Mouse (Mus musculus): ENCODE data around the gene Arhgef1. TPM values are rescaled to one million over a fixed set of nuclear protein-coding genes. Genes with fewer than 3 reads are reported as not detected.

Gene Arhgef1
- 160 and 169 TPM in 2 replicates for polyA plus RNA-seq (2012; rRNA removed)

GRCm38 (mm10) chr7:24902630-24903443 is at the start of gene Arhgef1:
Gene Arhgef1 (plus strand): TSS chr7:24902912.

GRCm38 (mm10) chr7:24861913-24862312 is 40.8 kb upstream of the Arhgef1 start, which contains the start of gene Gm9844:
Gene Gm9844 (plus strand): TSS chr7:24862213.

GRCm38 (mm10) chr7:24869532-24870165 is 33.1 kb upstream of the Arhgef1 start, which contains the start of the genes Lypd4 and Dmrtc2:
Gene Lypd4 (minus strand): TSS chr7:24869941.
Gene Dmrtc2 (plus strand): TSS chr7:24870057.

DNA sequence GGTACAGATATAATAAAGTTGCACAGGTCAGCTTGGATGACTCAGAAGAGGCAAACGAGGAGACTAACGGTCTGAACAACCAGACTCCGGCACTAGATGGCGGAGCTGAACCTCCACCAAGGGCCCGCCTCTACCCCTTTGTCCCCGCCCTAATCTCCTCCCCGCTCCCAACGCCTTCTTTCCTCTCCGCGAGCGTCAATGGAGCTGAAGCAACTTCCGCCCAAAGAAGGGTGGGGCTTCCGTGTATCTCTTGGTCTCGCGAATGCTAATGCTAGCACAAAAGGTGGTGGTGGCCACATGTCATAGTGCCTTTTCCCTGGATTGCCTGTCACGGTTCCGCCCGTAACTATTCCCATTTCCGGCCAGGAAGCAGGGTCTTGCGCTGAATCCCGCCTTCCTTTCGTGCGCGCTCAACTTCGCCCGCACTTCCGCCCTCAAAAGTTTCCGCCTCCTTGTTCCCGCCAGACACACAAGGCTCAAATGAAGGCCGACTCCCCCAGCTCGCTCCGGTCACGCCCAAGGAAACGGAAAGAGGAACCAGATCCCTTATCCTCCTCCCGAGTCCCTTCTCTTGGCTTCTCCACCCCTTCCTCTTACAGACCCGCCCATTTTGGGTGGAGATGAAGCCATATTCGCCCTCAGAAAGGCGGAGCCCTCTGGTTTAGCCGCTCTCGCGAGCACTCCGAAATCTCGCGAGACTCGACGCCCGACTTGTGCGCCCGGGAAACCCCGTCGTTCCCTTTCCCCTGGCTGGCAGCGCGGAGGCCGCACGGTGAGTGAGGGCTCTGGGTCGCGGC is 18.6 kb upstream of the Arhgef1 start, which contains the start of gene Rps19:
Rps19 (plus strand) TSS at position 476 of the 797 bp plus-strand sequence.

DNA sequence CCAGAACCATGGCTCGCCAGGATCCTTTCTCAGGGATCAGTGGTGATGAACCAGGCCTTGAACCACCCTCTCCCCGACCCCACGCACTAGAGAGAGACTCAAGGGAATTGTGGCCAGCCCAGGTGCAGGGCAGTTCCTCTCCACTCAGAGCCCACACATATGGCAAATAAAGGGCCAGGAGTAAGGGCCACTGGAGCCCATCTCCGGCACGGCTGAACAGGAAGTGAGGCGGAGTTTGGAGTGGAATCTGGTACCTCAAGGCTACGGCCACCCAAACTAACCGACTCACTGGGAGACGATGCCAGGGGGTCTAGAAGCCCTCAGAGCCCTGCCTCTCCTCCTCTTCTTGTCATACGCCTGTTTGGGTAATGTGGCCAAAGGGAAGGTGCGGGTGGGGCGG is 5.5 kb upstream of the Arhgef1 start, which contains the start of gene Cd79a:
Cd79a (plus strand) TSS at position 158 of the 400 bp plus-strand sequence.

GRCm38 (mm10) chr7:24944257-24944950 is 41.7 kb downstream of the Arhgef1 start, which contains the start of gene Gm4881:
Gene Gm4881 (minus strand): TSS chr7:24944494.

DNA sequence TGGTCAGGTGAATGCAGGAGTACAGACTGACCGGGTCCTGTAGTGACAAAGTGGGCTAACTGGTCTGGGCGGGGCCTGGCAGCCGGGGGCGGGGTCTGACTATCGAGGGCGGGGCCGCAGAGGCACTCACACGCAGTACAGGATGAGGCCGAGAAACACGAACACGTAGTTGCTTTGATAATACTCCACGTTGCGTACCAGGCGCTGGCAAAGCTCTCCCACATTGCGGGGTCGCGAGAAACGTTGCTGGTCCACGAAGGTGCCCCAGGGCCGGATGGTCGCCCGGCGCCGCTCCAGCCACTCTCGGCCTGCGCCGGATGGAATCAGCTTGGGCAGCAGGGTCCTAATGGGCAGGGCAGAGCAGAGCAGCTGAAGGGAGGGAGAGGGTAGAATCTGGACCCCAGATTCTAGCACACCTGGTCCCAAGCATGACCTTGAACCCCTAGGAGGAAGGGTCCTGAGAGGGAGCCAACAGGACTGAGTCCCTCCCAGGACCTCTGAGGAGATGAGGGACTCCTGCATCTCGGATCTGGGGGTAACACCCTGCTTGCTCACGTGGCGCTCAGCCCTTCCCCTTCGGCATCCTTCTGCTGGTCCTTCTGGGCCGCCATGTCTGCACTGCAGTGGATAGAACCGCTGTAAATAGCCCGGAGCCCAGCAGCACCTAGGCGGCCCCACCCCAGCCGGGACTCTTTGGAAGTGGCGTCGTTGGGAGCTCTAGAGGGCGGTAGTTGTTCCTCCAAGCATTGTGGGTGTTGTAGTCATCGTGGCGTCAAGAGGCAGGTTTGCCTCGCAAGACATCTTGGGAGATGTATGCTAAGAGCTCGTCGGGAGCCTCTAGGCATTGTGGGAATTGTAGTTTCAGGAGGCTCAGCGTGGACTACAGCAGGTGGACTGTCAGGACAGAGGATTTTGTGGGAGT is 69.5 kb downstream of the Arhgef1 start, which contains the start of gene Rabac1:
Rabac1 (minus strand) TSS at position 783 of the 922 bp plus-strand sequence.

Other genes with a start within 250 kb of the Arhgef1 start
- gene Tex101, start 226.2 kb upstream of the Arhgef1 start, polyA plus RNA-seq (2012; rRNA removed): not detected in 2 replicates
- not detected in 2 replicates for gene BC049730, start 193.7 kb upstream of the Arhgef1 start, polyA plus RNA-seq (2012; rRNA removed)
- not detected in 2 replicates for gene Gm4763, start 176.0 kb upstream of the Arhgef1 start, polyA plus RNA-seq (2012; rRNA removed)
- 106 and 208 TPM in 2 replicates for gene Cd177, start 142.6 kb upstream of the Arhgef1 start, polyA plus RNA-seq (2012; rRNA removed)
- 37.8 and 48.8 TPM in 2 replicates for gene Ceacam10, start 125.7 kb upstream of the Arhgef1 start, polyA plus RNA-seq (2012; rRNA removed)
- gene Gm9844, start 40.7 kb upstream of the Arhgef1 start, polyA plus RNA-seq (2012; rRNA removed): 3.0 and 3.1 TPM in 2 replicates
- gene Lypd4, start 33.0 kb upstream of the Arhgef1 start, polyA plus RNA-seq (2012; rRNA removed): not detected in 2 replicates
- gene Dmrtc2, start 32.9 kb upstream of the Arhgef1 start, polyA plus RNA-seq (2012; rRNA removed): not detected in 2 replicates
- gene Rps19, start 18.5 kb upstream of the Arhgef1 start, polyA plus RNA-seq (2012; rRNA removed): 434 and 588 TPM in 2 replicates
- 27.2 and 28.2 TPM in 2 replicates for gene Cd79a, start 5.5 kb upstream of the Arhgef1 start, polyA plus RNA-seq (2012; rRNA removed)
- gene Gm4881, start 41.6 kb downstream of the Arhgef1 start, polyA plus RNA-seq (2012; rRNA removed): not detected in 2 replicates
- 374 and 519 TPM in 2 replicates for gene Rabac1, start 69.8 kb downstream of the Arhgef1 start, polyA plus RNA-seq (2012; rRNA removed)
- 1.3 and 1.8 TPM in 2 replicates for gene Atp1a3, start 103.0 kb downstream of the Arhgef1 start, polyA plus RNA-seq (2012; rRNA removed)
- 30.4 and 31.0 TPM in 2 replicates for gene Grik5, start 169.4 kb downstream of the Arhgef1 start, polyA plus RNA-seq (2012; rRNA removed)
- 45.3 and 46.0 TPM in 2 replicates for gene Zfp574, start 169.7 kb downstream of the Arhgef1 start, polyA plus RNA-seq (2012; rRNA removed)

All from colon, adult 2 months (tissue).